Mouse (Mus musculus) heart, postnatal 0 days (tissue): ENCODE measurements around the gene Abi3.

ENCODE experiments used
- CTCF ChIP-seq: IDR thresholded peaks from 2 replicates; pipeline ENCODE4 v1.5.1; 2016; ENCODE audit warnings: antibody characterized with exemption, control low read depth, low read depth
- EP300 ChIP-seq: IDR thresholded peaks from 2 replicates; pipeline ENCODE4 v1.6.1; 2016; ENCODE audit warnings: antibody characterized with exemption, low read depth

- TF ChIP-seq CTCF (no peak), EP300 (no peak)
These were observed 52.8 kb downstream of the Abi3 start for GRCm38 (mm10) chr11:95789451-95789891.
